Mouse (Mus musculus) midbrain, embryonic 16.5 days (tissue): ENCODE data around the gene Ets2. TPM values are rescaled to one million over a fixed set of nuclear protein-coding genes. Genes with fewer than 3 reads are reported as not detected.

Experiments used
- ATAC-seq: fragments of 200-750 bp; cut with Nextera tagmentation; 2 replicates; pipeline ENCODE4 v1.8.0; 2017; ENCODE audit warnings: moderate TSS enrichment
- H3K27ac ChIP-seq: fragments of 300-500 bp; sonication (generic); 2 replicates; pipeline ENCODE4 v1.5.1; 2014; ENCODE audit warnings: mild to moderate bottlenecking, low read length, mixed read lengths
- H3K27me3 ChIP-seq: fragments of 300-500 bp; sonication (generic); 2 replicates; pipeline ENCODE4 v1.6.1; 2014; ENCODE audit warnings: low read depth, low read length, mixed read lengths; ENCODE audit not compliant: control insufficient read depth, insufficient read depth
- H3K36me3 ChIP-seq: fragments of 300-500 bp; sonication (generic); 2 replicates; pipeline ENCODE4 v1.6.1; 2014; ENCODE audit warnings: mild to moderate bottlenecking, low read length, moderate library complexity, mixed read lengths; ENCODE audit not compliant: control insufficient read depth, insufficient read depth
- H3K4me1 ChIP-seq: fragments of 300-500 bp; sonication (generic); 2 replicates; pipeline ENCODE4 v1.6.1; 2014; ENCODE audit warnings: mild to moderate bottlenecking, low read length, mixed read lengths; ENCODE audit not compliant: control insufficient read depth, insufficient read depth
- H3K4me2 ChIP-seq: fragments of 300-500 bp; sonication (generic); 2 replicates; pipeline ENCODE4 v1.6.1; 2014; ENCODE audit warnings: mild to moderate bottlenecking, low read length, mixed read lengths
- H3K4me3 ChIP-seq: fragments of 300-500 bp; sonication (generic); 2 replicates; pipeline ENCODE4 v1.5.1; 2014; ENCODE audit warnings: low read depth, mild to moderate bottlenecking, low read length, moderate library complexity, mixed read lengths
- H3K9ac ChIP-seq: fragments of 300-500 bp; sonication (generic); 2 replicates; pipeline ENCODE4 v1.6.1; 2014; ENCODE audit warnings: low read depth, low read length, mixed read lengths
- H3K9me3 ChIP-seq: fragments of 300-500 bp; sonication (generic); replicated peaks from 2 replicates; pipeline ENCODE4 v1.6.1; 2014; ENCODE audit warnings: mild to moderate bottlenecking, low read length, mixed read lengths; ENCODE audit not compliant: control insufficient read depth, poor library complexity, severe bottlenecking
- WGBS: fragments of 180-500 bp; shearing (Covaris S2); extraction: QIAGEN DNeasy Blood & Tissue Kit; methylation state at CpG from one replicate; pipeline ENCODE4 v1.1.7; 2014; 5-methylcytosine and 5-hydroxymethylcytosine counted together
- polyA plus RNA-seq: library from polyadenylated mRNA; unstranded; fragments of >200 nt; fragmentation: Nextera tagmentation; extraction: Ambion mirVana; gene quantifications from 2 replicates; pipeline ENCODE4 v1.2.1, GENCODE M21; 2015

Gene Ets2
- polyA plus RNA-seq, 1 experiment from 2014 or later: 21.2 TPM

GRCm38 (mm10) chr16:95716061-95716706, 14.3 kb downstream of the Ets2 start:
- no peaks in the 10 kb centered on the region for H3K9me3 ChIP-seq
- no peak overlapping the region for H3K4me2 ChIP-seq
- no peak overlapping the region for H3K4me3 ChIP-seq
- H3K27me3 ChIP-seq: no peaks in the 10 kb centered on the region
- no peaks in the 10 kb centered on the region for H3K4me1 ChIP-seq
- WGBS: 93% methylated on average over 12 of the region's 12 CpGs
- H3K27ac ChIP-seq: no peak overlapping the region
- ATAC-seq: no peak
- H3K36me3 ChIP-seq: peaks cover 69% of the 10 kb centered on the region
- H3K9ac ChIP-seq: no peak overlapping the region

GRCm38 (mm10) chr16:95717631-95718030, 15.8 kb downstream of the Ets2 start:
- Histone ChIP-seq H3K4me2 (no peak overlapping the region), H3K27me3 (no peaks in the 10 kb centered on the region), H3K36me3 (peaks cover 62% of the 10 kb centered on the region), H3K27ac (no peak overlapping the region), H3K9ac (no peak overlapping the region), H3K9me3 (peaks cover 6% of the 10 kb centered on the region), H3K4me3 (no peak overlapping the region), H3K4me1 (no peaks in the 10 kb centered on the region)
- ATAC-seq: no peak
- WGBS: 94% methylated on average over 6 of the region's 6 CpGs

GRCm38 (mm10) chr16:95718119-95718518, 16.2 kb downstream of the Ets2 start:
- H3K36me3 ChIP-seq: peaks cover 62% of the 10 kb centered on the region
- H3K9me3 ChIP-seq: peaks cover 6% of the 10 kb centered on the region
- no peak overlapping the region for H3K4me2 ChIP-seq
- no peak overlapping the region for H3K9ac ChIP-seq
- H3K4me3 ChIP-seq: no peak overlapping the region
- H3K4me1 ChIP-seq: no peaks in the 10 kb centered on the region
- H3K27ac ChIP-seq: no peak overlapping the region
- no peaks in the 10 kb centered on the region for H3K27me3 ChIP-seq
- WGBS: 95% methylated on average over 4 of the region's 4 CpGs
- no peak for ATAC-seq

GRCm38 (mm10) chr16:95720532-95720931, 18.7 kb downstream of the Ets2 start:
- Histone ChIP-seq H3K4me2 (no peak overlapping the region), H3K4me1 (no peaks in the 10 kb centered on the region), H3K36me3 (peaks cover 46% of the 10 kb centered on the region), H3K27ac (no peak overlapping the region), H3K4me3 (no peak overlapping the region), H3K27me3 (no peaks in the 10 kb centered on the region), H3K9ac (no peak overlapping the region), H3K9me3 (peaks cover 6% of the 10 kb centered on the region)
- 95% methylated on average over 8 of the region's 8 CpGs for WGBS
- no peak for ATAC-seq

GRCm38 (mm10) chr16:95724251-95724650, 22.4 kb downstream of the Ets2 start:
- Histone ChIP-seq H3K4me1 (no peaks in the 10 kb centered on the region), H3K4me3 (no peak overlapping the region), H3K9ac (no peak overlapping the region), H3K4me2 (no peak overlapping the region), H3K36me3 (peaks cover 18% of the 10 kb centered on the region), H3K27me3 (no peaks in the 10 kb centered on the region), H3K27ac (no peak overlapping the region), H3K9me3 (peaks cover 6% of the 10 kb centered on the region)
- WGBS: 94% methylated on average over 2 of the region's 2 CpGs
- no peak for ATAC-seq

- Histone ChIP-seq H3K4me1 (no peaks in the 10 kb centered on the region), H3K4me3 (no peak overlapping the region), H3K27me3 (no peaks in the 10 kb centered on the region), H3K9me3 (peaks cover 6% of the 10 kb centered on the region), H3K36me3 (peaks cover 15% of the 10 kb centered on the region), H3K27ac (no peak overlapping the region), H3K4me2 (no peak overlapping the region), H3K9ac (no peak overlapping the region)
- no peak for ATAC-seq
- WGBS: 84% methylated on average over 5 of the region's 5 CpGs
Measured at GRCm38 (mm10) chr16:95724776-95725175, 22.9 kb downstream of the Ets2 start.

- no peaks in the 10 kb centered on the region for H3K27me3 ChIP-seq
- H3K27ac ChIP-seq: no peak overlapping the region
- H3K36me3 ChIP-seq: no peaks in the 10 kb centered on the region
- WGBS: 92% methylated on average over 4 of the region's 4 CpGs
- no peak overlapping the region for H3K4me2 ChIP-seq
- H3K9ac ChIP-seq: no peak overlapping the region
- H3K4me3 ChIP-seq: no peak overlapping the region
- ATAC-seq: no peak
- peaks cover 5% of the 10 kb centered on the region for H3K9me3 ChIP-seq
- no peaks in the 10 kb centered on the region for H3K4me1 ChIP-seq
Measured at GRCm38 (mm10) chr16:95726802-95727201, 24.9 kb downstream of the Ets2 start.

- no peak overlapping the region for H3K9ac ChIP-seq
- H3K36me3 ChIP-seq: no peaks in the 10 kb centered on the region
- H3K9me3 ChIP-seq: no peaks in the 10 kb centered on the region
- WGBS: 72% methylated on average over 10 of the region's 10 CpGs
- H3K4me1 ChIP-seq: no peaks in the 10 kb centered on the region
- no peak overlapping the region for H3K27ac ChIP-seq
- H3K4me2 ChIP-seq: no peak overlapping the region
- ATAC-seq: no peak
- H3K27me3 ChIP-seq: no peaks in the 10 kb centered on the region
- no peak overlapping the region for H3K4me3 ChIP-seq
Measured at GRCm38 (mm10) chr16:95728453-95729435, 26.9 kb downstream of the Ets2 start.

- Histone ChIP-seq H3K27me3 (no peaks in the 10 kb centered on the region), H3K36me3 (no peaks in the 10 kb centered on the region), H3K9ac (no peak overlapping the region), H3K4me1 (no peaks in the 10 kb centered on the region), H3K4me3 (no peak overlapping the region), H3K4me2 (no peak overlapping the region), H3K27ac (no peak overlapping the region), H3K9me3 (no peaks in the 10 kb centered on the region)
- no peak for ATAC-seq
- WGBS: 76% methylated on average over 6 of the region's 6 CpGs
Measured at GRCm38 (mm10) chr16:95729775-95730174, 27.9 kb downstream of the Ets2 start.
